Mouse (Mus musculus) cortical plate, adult 2 months (tissue): ENCODE data around the gene Ntm.

Experiments used
- CTCF ChIP-seq: fragments of 200-500 bp; IDR thresholded peaks from 2 replicates; pipeline ENCODE4 v1.5.1; 2011; ENCODE audit warnings: mild to moderate bottlenecking, control low read depth, low read length; ENCODE audit not compliant: insufficient read depth; ENCODE audit errors: extremely low read depth
- POLR2A ChIP-seq: fragments of 200-500 bp; IDR thresholded peaks from 2 replicates; pipeline ENCODE4 v1.6.1; 2011; ENCODE audit warnings: mild to moderate bottlenecking, low read length, control low read depth; ENCODE audit not compliant: insufficient read depth; ENCODE audit errors: extremely low read depth

GRCm38 (mm10) chr9:29610867-29611266, 352.1 kb downstream of the Ntm start:
- no peak for TF ChIP-seq POLR2A
- no peak for TF ChIP-seq CTCF
